Mouse (Mus musculus): ENCODE results near the gene Bahcc1. TPM values are rescaled to one million over a fixed set of nuclear protein-coding genes. Genes with fewer than 3 reads are reported as not detected.

The Bahcc1 gene
- polyA plus RNA-seq, 1 experiment from 2014 or later = 24.9 TPM

Small RNAs within 50 kb of the gene (microRNA-seq; reads per million reads assigned to microRNA genes)
- not detected for gene Gm47297

Other genes with a start within 250 kb of the Bahcc1 start
- 1.5 and 1.8 TPM in 2 replicates for gene Aatk, start 185.8 kb upstream of the Bahcc1 start, polyA plus RNA-seq (2014; fragmentation: Nextera tagmentation; extraction: Ambion mirVana)
- gene Cep131, start 146.1 kb upstream of the Bahcc1 start, polyA plus RNA-seq (2014; fragmentation: Nextera tagmentation; extraction: Ambion mirVana) = 30.5 and 33.7 TPM in 2 replicates
- gene Tepsin, start 134.2 kb upstream of the Bahcc1 start, polyA plus RNA-seq (2014; fragmentation: Nextera tagmentation; extraction: Ambion mirVana) = 16.9 and 18.6 TPM in 2 replicates
- gene Ndufaf8, start 134.0 kb upstream of the Bahcc1 start, polyA plus RNA-seq (2014; fragmentation: Nextera tagmentation; extraction: Ambion mirVana) = 71.3 and 71.4 TPM in 2 replicates
- gene Slc38a10, start 81.6 kb upstream of the Bahcc1 start, polyA plus RNA-seq (2014; fragmentation: Nextera tagmentation; extraction: Ambion mirVana) = 46.1 and 53.2 TPM in 2 replicates
- gene Actg1, start 115.6 kb downstream of the Bahcc1 start, polyA plus RNA-seq (2014; fragmentation: Nextera tagmentation; extraction: Ambion mirVana) = 2,996 and 3,123 TPM in 2 replicates
- gene Fscn2, start 128.6 kb downstream of the Bahcc1 start, polyA plus RNA-seq (2014; fragmentation: Nextera tagmentation; extraction: Ambion mirVana) = 0.21 and 0.47 TPM in 2 replicates
- gene Faap100, start 145.8 kb downstream of the Bahcc1 start, polyA plus RNA-seq (2014; fragmentation: Nextera tagmentation; extraction: Ambion mirVana) = 30.4 and 33.1 TPM in 2 replicates
- 47.1 and 51.1 TPM in 2 replicates for gene Nploc4, start 204.8 kb downstream of the Bahcc1 start, polyA plus RNA-seq (2014; fragmentation: Nextera tagmentation; extraction: Ambion mirVana)
- gene Tspan10, start 209.7 kb downstream of the Bahcc1 start, polyA plus RNA-seq (2014; fragmentation: Nextera tagmentation; extraction: Ambion mirVana) = not detected in 2 replicates
- 0.19 TPM in 1 of 2 replicates, not detected in the other for gene Pde6g, start 220.6 kb downstream of the Bahcc1 start, polyA plus RNA-seq (2014; fragmentation: Nextera tagmentation; extraction: Ambion mirVana)
- 11.5 and 11.9 TPM in 2 replicates for gene Oxld1, start 225.1 kb downstream of the Bahcc1 start, polyA plus RNA-seq (2014; fragmentation: Nextera tagmentation; extraction: Ambion mirVana)
- 32.6 and 36.4 TPM in 2 replicates for gene Ccdc137, start 225.2 kb downstream of the Bahcc1 start, polyA plus RNA-seq (2014; fragmentation: Nextera tagmentation; extraction: Ambion mirVana)
- gene Arl16, start 234.7 kb downstream of the Bahcc1 start, polyA plus RNA-seq (2014; fragmentation: Nextera tagmentation; extraction: Ambion mirVana) = 56.6 and 58.3 TPM in 2 replicates